Mouse (Mus musculus) stomach, embryonic 16.5 days (tissue): ENCODE measurements at regions not wholly inside any gene's neighbourhood (a gene's known extent, or its start where the extent isn't known, plus 50 kb on each side); places are given as distances from the start of the nearest gene placed in this dataset.

Source experiments
- ATAC-seq: fragments of 200-750 bp; cut with Nextera tagmentation; 2 replicates; pipeline ENCODE4 v1.8.0; 2017; ENCODE audit warnings: moderate number of reproducible peaks, moderate TSS enrichment; ENCODE audit not compliant: insufficient read depth, low FRiP score
- H3K27ac ChIP-seq: fragments of 300-500 bp; sonication (generic); 2 replicates; pipeline ENCODE4 v1.5.1; 2014; ENCODE audit warnings: low read length
- H3K27me3 ChIP-seq: fragments of 300-500 bp; sonication (generic); 2 replicates; pipeline ENCODE4 v1.6.1; 2014; ENCODE audit warnings: low read length, control low read depth, mixed read lengths; ENCODE audit not compliant: control insufficient read depth, insufficient read depth
- H3K36me3 ChIP-seq: fragments of 300-500 bp; sonication (generic); 2 replicates; pipeline ENCODE4 v1.6.1; 2014; ENCODE audit warnings: low read length; ENCODE audit not compliant: control insufficient read depth, insufficient read depth
- H3K4me1 ChIP-seq: fragments of 300-500 bp; sonication (generic); 2 replicates; pipeline ENCODE4 v1.6.1; 2014; ENCODE audit warnings: low read length, control low read depth, mixed read lengths; ENCODE audit not compliant: control insufficient read depth, insufficient read depth
- H3K4me2 ChIP-seq: fragments of 300-500 bp; sonication (generic); 2 replicates; pipeline ENCODE4 v1.6.1; 2014; ENCODE audit warnings: low read depth, low read length, mixed read lengths
- H3K4me3 ChIP-seq: fragments of 300-500 bp; sonication (generic); replicated peaks from 2 replicates; pipeline ENCODE4 v1.5.1; 2014; ENCODE audit warnings: mild to moderate bottlenecking, low read length
- H3K9ac ChIP-seq: fragments of 300-500 bp; sonication (generic); 2 replicates; pipeline ENCODE4 v1.6.1; 2014; ENCODE audit warnings: low read length
- H3K9me3 ChIP-seq: fragments of 300-500 bp; sonication (generic); replicated peaks from 2 replicates; pipeline ENCODE4 v1.6.1; 2016; ENCODE audit warnings: low read length, control low read depth; ENCODE audit not compliant: control insufficient read depth
- WGBS: fragments of 180-500 bp; shearing (Covaris S2); extraction: QIAGEN DNeasy Blood & Tissue Kit; methylation state at CpG from one replicate; pipeline ENCODE4 v1.1.7; 2014; 5-methylcytosine and 5-hydroxymethylcytosine counted together

- Histone ChIP-seq H3K27me3 (no peaks in the 10 kb centered on the region), H3K9ac (no peak overlapping the region), H3K4me1 (no peaks in the 10 kb centered on the region), H3K4me2 (no peak overlapping the region), H3K4me3 (no peak overlapping the region), H3K9me3 (no peaks in the 10 kb centered on the region), H3K27ac (no peak overlapping the region), H3K36me3 (no peaks in the 10 kb centered on the region)
- no peak for ATAC-seq
- 46% methylated on average over 5 of the region's 5 CpGs for WGBS
These were observed 132.7 kb upstream of the Ctbp2 start for GRCm38 (mm10) chr7:133256831-133257230.

- Histone ChIP-seq H3K9ac (no peak overlapping the region), H3K36me3 (no peaks in the 10 kb centered on the region), H3K4me1 (no peaks in the 10 kb centered on the region), H3K9me3 (no peaks in the 10 kb centered on the region), H3K27ac (no peak overlapping the region), H3K4me3 (no peak overlapping the region), H3K27me3 (no peaks in the 10 kb centered on the region), H3K4me2 (0 out of 2 replicates have a peak overlapping the region, but pooled peaks have one; percentile 13)
- no peak for ATAC-seq
- WGBS, result 15% methylated on average over 11 of the region's 11 CpGs
These were observed 120.4 kb upstream of the Ctbp2 start for GRCm38 (mm10) chr7:133244601-133245000.

GRCm38 (mm10) chr7:133234326-133234725 lies 110.2 kb upstream of the Ctbp2 start:
- no peaks in the 10 kb centered on the region for H3K4me1 ChIP-seq
- ATAC-seq, result no peak
- H3K4me3 ChIP-seq, result no peak overlapping the region
- H3K36me3 ChIP-seq, result no peaks in the 10 kb centered on the region
- no peak overlapping the region for H3K27ac ChIP-seq
- H3K9me3 ChIP-seq, result no peaks in the 10 kb centered on the region
- WGBS, result 76% methylated on average over 5 of the region's 5 CpGs
- H3K9ac ChIP-seq, result no peak overlapping the region
- no peak overlapping the region for H3K4me2 ChIP-seq
- H3K27me3 ChIP-seq, result no peaks in the 10 kb centered on the region

DNA sequence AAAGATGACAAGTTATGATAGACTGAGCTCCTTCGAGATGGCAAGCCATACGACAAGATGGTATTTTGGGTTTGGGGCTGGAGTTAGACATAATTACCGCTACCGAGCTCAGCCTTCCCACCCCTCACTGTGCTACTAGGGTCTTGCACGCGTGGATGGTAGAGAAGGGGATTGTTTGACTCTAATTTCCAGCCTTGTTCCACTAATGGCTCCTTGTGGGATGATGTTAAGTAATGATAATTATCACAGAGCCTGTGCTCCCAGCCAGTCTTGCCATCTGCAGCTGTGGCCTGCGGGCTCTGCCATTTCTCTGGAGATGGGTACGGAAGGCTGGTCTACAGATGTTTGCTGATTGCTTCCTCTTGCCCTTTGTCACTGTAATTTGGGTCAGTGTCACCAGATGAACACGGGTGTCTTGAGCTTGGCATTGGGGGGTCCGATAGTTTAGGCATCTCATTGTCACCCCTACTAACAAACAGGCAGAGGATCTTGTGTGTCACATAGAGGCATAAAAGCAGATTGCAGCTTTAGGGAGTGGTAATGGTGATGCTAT lies 108.8 kb upstream of the Ctbp2 start:
- WGBS, result 86% methylated on average over 10 of the region's 10 CpGs
- no peak overlapping the region for H3K9ac ChIP-seq
- no peaks in the 10 kb centered on the region for H3K4me1 ChIP-seq
- H3K27me3 ChIP-seq, result no peaks in the 10 kb centered on the region
- no peaks in the 10 kb centered on the region for H3K36me3 ChIP-seq
- ATAC-seq, result no peak
- no peak overlapping the region for H3K4me2 ChIP-seq
- H3K9me3 ChIP-seq, result no peaks in the 10 kb centered on the region
- no peak overlapping the region for H3K27ac ChIP-seq
- no peak overlapping the region for H3K4me3 ChIP-seq

- no peak for ATAC-seq
These were observed 106.7 kb upstream of the Ctbp2 start for GRCm38 (mm10) chr7:133230806-133231205.

DNA sequence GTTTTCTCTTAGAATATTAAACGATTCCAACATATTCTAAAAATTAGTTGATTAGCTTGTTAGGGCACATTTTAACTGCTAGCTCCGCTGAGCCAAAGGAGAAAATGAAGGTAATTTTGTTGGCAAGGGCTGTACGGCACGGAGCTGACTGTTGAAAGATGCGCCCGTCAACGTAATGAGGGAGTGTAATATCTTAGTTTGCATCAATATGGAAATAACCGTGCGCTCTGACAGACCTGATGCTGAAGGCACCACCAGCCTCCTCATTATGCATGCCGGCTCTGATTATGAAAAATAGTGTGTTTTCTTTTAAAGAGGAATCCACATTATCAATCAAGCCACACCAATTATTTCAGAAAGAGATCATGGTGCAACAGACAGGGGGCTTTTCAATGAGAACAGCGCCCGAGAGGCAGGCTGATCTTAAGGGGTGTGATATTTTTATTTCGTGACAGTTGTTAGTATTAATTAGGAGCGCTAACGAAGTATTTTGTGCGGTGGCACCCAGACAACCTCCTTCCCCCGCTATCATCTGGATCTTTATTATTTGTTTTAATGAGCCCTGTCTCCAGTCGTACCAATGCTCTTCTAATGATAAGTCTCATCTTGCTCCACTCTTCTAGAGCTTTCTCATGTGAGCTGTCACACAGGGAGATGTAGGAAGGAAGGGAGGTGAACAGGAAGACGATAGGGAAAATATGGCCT lies 99.9 kb upstream of the Ctbp2 start:
- Histone ChIP-seq H3K4me2 (no peak overlapping the region), H3K4me3 (no peak overlapping the region), H3K9ac (no peak overlapping the region), H3K4me1 (no peaks in the 10 kb centered on the region), H3K27me3 (no peaks in the 10 kb centered on the region), H3K36me3 (no peaks in the 10 kb centered on the region), H3K27ac (no peak overlapping the region), H3K9me3 (no peaks in the 10 kb centered on the region)
- no peak for ATAC-seq
- 85% methylated on average over 19 of the region's 19 CpGs for WGBS

More at GRCm38 (mm10) chr7:133230806-133231205, 106.7 kb upstream of the Ctbp2 start:
- Histone ChIP-seq H3K4me1 (no peaks in the 10 kb centered on the region), H3K4me3 (no peak overlapping the region), H3K36me3 (no peaks in the 10 kb centered on the region), H3K27ac (no peak overlapping the region), H3K27me3 (no peaks in the 10 kb centered on the region), H3K9me3 (no peaks in the 10 kb centered on the region), H3K9ac (no peak overlapping the region), H3K4me2 (no peak overlapping the region)
- 65% methylated on average over 3 of the region's 3 CpGs for WGBS

- H3K27ac ChIP-seq, result no peak overlapping the region
- 64% methylated on average over 4 of the region's 4 CpGs for WGBS
- no peaks in the 10 kb centered on the region for H3K4me1 ChIP-seq
These were observed 88.2 kb upstream of the Ctbp2 start for GRCm38 (mm10) chr7:133212328-133212727.

DNA sequence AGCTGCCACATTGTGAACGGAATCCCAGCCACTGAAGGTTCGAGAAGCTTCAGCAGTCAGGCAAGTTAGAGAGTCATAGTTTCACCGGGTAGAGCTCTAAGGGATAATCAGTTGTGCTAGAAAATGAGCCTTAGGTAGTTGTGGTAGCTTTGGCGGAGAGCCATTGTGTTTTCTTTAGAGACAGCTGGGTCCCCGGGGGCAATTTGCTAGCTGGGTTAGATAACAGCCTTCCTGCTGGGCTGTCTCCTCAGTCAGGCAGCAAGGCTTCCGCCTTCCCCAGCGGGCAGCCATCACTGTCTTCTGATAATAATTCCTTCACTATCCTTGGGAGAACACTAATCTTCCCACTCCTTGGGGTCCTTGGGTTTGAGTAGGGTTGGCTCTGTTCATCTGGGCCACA lies 81.5 kb upstream of the Ctbp2 start:
- Histone ChIP-seq H3K36me3 (no peaks in the 10 kb centered on the region), H3K9me3 (no peaks in the 10 kb centered on the region), H3K9ac (no peak overlapping the region), H3K4me2 (no peak overlapping the region), H3K4me1 (no peaks in the 10 kb centered on the region), H3K4me3 (no peak overlapping the region), H3K27ac (no peak overlapping the region), H3K27me3 (no peaks in the 10 kb centered on the region)
- ATAC-seq, result no peak
- 16% methylated on average over 7 of the region's 7 CpGs for WGBS

More at GRCm38 (mm10) chr7:133212328-133212727, 88.2 kb upstream of the Ctbp2 start:
- Histone ChIP-seq H3K9me3 (no peaks in the 10 kb centered on the region), H3K4me3 (no peak overlapping the region), H3K4me2 (no peak overlapping the region), H3K9ac (no peak overlapping the region), H3K36me3 (no peaks in the 10 kb centered on the region), H3K27me3 (no peaks in the 10 kb centered on the region)
- no peak for ATAC-seq

- 72% methylated on average over 1 of the region's 1 CpGs for WGBS
- Histone ChIP-seq H3K9ac (no peak overlapping the region), H3K36me3 (no peaks in the 10 kb centered on the region)
These were observed 80.3 kb upstream of the Ctbp2 start for GRCm38 (mm10) chr7:133204485-133204884.

More at GRCm38 (mm10) chr7:133204485-133204884, 80.3 kb upstream of the Ctbp2 start:
- Histone ChIP-seq H3K4me2 (no peak overlapping the region), H3K27ac (no peak overlapping the region), H3K4me1 (no peaks in the 10 kb centered on the region), H3K27me3 (no peaks in the 10 kb centered on the region), H3K4me3 (no peak overlapping the region), H3K9me3 (no peaks in the 10 kb centered on the region)
- ATAC-seq, result no peak
